Comparison of ENCODE assay signal across 9 mouse cellular contexts in genomic region chr13:23740256-23740840, GRCm38 (mm10). TPM values are rescaled to one million over a fixed set of nuclear protein-coding genes. Genes with fewer than 3 reads are reported as not detected.
DNase-seq lines count a peak whose midpoint lies in the region; ATAC-seq and TF ChIP-seq lines count a peak whose summit lies in the region.
"Had no signal": no experiment of that assay in that cellular context is flagged by ENCODE, and none has a peak within 500 bp of the region (broad histone marks: within the 10 kb centered on the region; RNA-seq: fewer than 3 reads in every experiment).

No protein-coding gene starts in this region.

- peak overlapping the region; percentile 69 for H3K4me3 ChIP-seq in kidney, adult 2 months (ENCODE audit: insufficient read depth, low read depth, low read length)
- peak overlapping the region; percentile 57 for H3K4me3 ChIP-seq in hindbrain, embryonic 11.5 days (ENCODE audit: low read depth, low read length)
- peak overlapping the region; percentile 48 for H3K4me3 ChIP-seq in midbrain, embryonic 14.5 days (replicated peaks; ENCODE audit: low read depth, low read length)

- H3K9me3 ChIP-seq in hindbrain, embryonic 11.5 days (ENCODE audit: control insufficient read depth, low read length) = no peaks in the 10 kb centered on the region
- no peaks in the 10 kb centered on the region for H3K9me3 ChIP-seq in midbrain, embryonic 14.5 days (ENCODE audit: control insufficient read depth, low read length)

- ATAC-seq in hindbrain, embryonic 11.5 days (ENCODE audit: low FRiP score) = no peak
- ATAC-seq in midbrain, embryonic 14.5 days (ENCODE audit: low FRiP score, low TSS enrichment) = no peak
- ATAC-seq in granulocyte monocyte progenitor cell, adult 5-6 weeks (replicated peaks; ENCODE audit: poor library complexity, severe bottlenecking) = no peak
- ATAC-seq in erythroid progenitor cell, adult 5-6 weeks (replicated peaks; ENCODE audit: low FRiP score, poor library complexity, severe bottlenecking) = no peak

- 17% methylated on average over 13 of the region's 13 CpGs for WGBS in kidney, adult 2 months
- 31% methylated on average over 13 of the region's 13 CpGs for WGBS in hindbrain, embryonic 11.5 days
- WGBS in midbrain, embryonic 14.5 days = 34% methylated on average over 13 of the region's 13 CpGs

- no peak for TF ChIP-seq POLR2A in kidney, adult 2 months (IDR thresholded peaks at IDR 0.05; ENCODE audit: low read depth, low read length)

- H3K27ac ChIP-seq in kidney, adult 2 months (ENCODE audit: insufficient read depth, low read depth, low read length) = peak overlapping the region; percentile 97
- peak overlapping the region; percentile 96 for H3K27ac ChIP-seq in hindbrain, embryonic 11.5 days (ENCODE audit: low read depth, low read length)
- no peak overlapping the region for H3K27ac ChIP-seq in midbrain, embryonic 14.5 days (replicated peaks; ENCODE audit: low read depth, low read length)

- peaks cover 3% of the 10 kb centered on the region; the same call in 1 of the 2 replicates for H3K36me3 ChIP-seq in kidney, adult 2 months (ENCODE audit: control insufficient read depth, insufficient read depth, low read length)
- H3K36me3 ChIP-seq in hindbrain, embryonic 11.5 days (ENCODE audit: control insufficient read depth, insufficient read depth, low read length) = no peaks in the 10 kb centered on the region
- no peaks in the 10 kb centered on the region for H3K36me3 ChIP-seq in midbrain, embryonic 14.5 days (ENCODE audit: control insufficient read depth, insufficient read depth, low read length)

- H3K4me1 ChIP-seq in kidney, adult 2 months (ENCODE audit: control insufficient read depth, insufficient read depth, low read length) = peaks cover 4% of the 10 kb centered on the region; the same call in 1 of the 2 replicates
- 0 out of 2 replicates have a peak, but pooled peaks cover 3% of the 10 kb centered on the region for H3K4me1 ChIP-seq in hindbrain, embryonic 11.5 days (replicated peaks; ENCODE audit: control insufficient read depth, insufficient read depth, low read length)
- H3K4me1 ChIP-seq in midbrain, embryonic 14.5 days (ENCODE audit: control insufficient read depth, insufficient read depth, low read length) = peaks cover 19% of the 10 kb centered on the region

- no peaks in the 10 kb centered on the region for H3K27me3 ChIP-seq in kidney, adult 2 months (replicated peaks; ENCODE audit: control insufficient read depth, insufficient read depth, low read length)
- no peaks in the 10 kb centered on the region for H3K27me3 ChIP-seq in hindbrain, embryonic 11.5 days (ENCODE audit: control insufficient read depth, insufficient read depth, low read length)
- no peaks in the 10 kb centered on the region for H3K27me3 ChIP-seq in midbrain, embryonic 14.5 days (ENCODE audit: control insufficient read depth, insufficient read depth, low read length)

- no peak for TF ChIP-seq CTCF in kidney, adult 2 months (conservative IDR thresholded peaks at IDR 0.05; ENCODE audit: insufficient read depth, insufficient read length, low read depth, low read length)

- peak overlapping the region; percentile 75 for H3K9ac ChIP-seq in hindbrain, embryonic 11.5 days (ENCODE audit: low read depth, low read length)
- H3K9ac ChIP-seq in midbrain, embryonic 14.5 days (replicated peaks; ENCODE audit: low read length) = peak overlapping the region; percentile 57; the same call in 1 of the 2 replicates

- peak overlapping the region; percentile 96 for H3K4me2 ChIP-seq in hindbrain, embryonic 11.5 days (replicated peaks; ENCODE audit: low read depth, low read length)
- peak overlapping the region; percentile 98 for H3K4me2 ChIP-seq in midbrain, embryonic 14.5 days (ENCODE audit: low read length)

- no peak for DNase-seq in kidney, adult 2 months
- DNase-seq in kidney, adult 9 months = no peak
- peak; percentile 32 for DNase-seq in ZHBTc4 (ENCODE audit: low read depth, low spot score)
- DNase-seq in hindbrain, embryonic 11.5 days (ENCODE audit: low spot score) = no peak
- DNase-seq in midbrain, embryonic 14.5 days = no peak
- DNase-seq in kidney, adult 8-10 months = no peak

RNA-seq across cellular contexts. Expression of gene Hist1h1c, which starts 1.7 kb away (rescaled TPM):
- polyA plus RNA-seq in kidney, adult 2 months (2012; rRNA removed) = 68.7 and 76.0 TPM in 2 replicates
- polyA plus RNA-seq in hindbrain, embryonic 11.5 days (2014; fragmentation: Nextera tagmentation; extraction: Ambion mirVana) = 14.9 and 16.7 TPM in 2 replicates
- polyA plus RNA-seq in midbrain, embryonic 14.5 days (2014; fragmentation: Nextera tagmentation; extraction: Ambion mirVana) = 5.7 and 9.2 TPM in 2 replicates
- 61.8 and 110 TPM in 2 replicates for total RNA-seq in granulocyte monocyte progenitor cell, adult 5-6 weeks (2014; fragmentation: Nextera tagmentation)
- 737 and 810 TPM in 2 replicates for total RNA-seq in granulocyte monocyte progenitor cell, adult 5-6 weeks (2017)
- total RNA-seq in erythroid progenitor cell, adult 5-6 weeks (2015; ENCODE audit: low replicate concordance) = 527 and 533 TPM in 2 replicates
- 3,859 and 4,708 TPM in 2 replicates for total RNA-seq in erythroid progenitor cell, adult 5-6 weeks (2017; ENCODE audit: low replicate concordance)

RNA-seq across cellular contexts. Expression of gene Hist1h3c, which starts 5.1 kb away (rescaled TPM):
- 0.39 and 1.1 TPM in 2 replicates for polyA plus RNA-seq in kidney, adult 2 months (2012; rRNA removed)
- polyA plus RNA-seq in hindbrain, embryonic 11.5 days (2014; fragmentation: Nextera tagmentation; extraction: Ambion mirVana) = 10.7 and 11.3 TPM in 2 replicates
- polyA plus RNA-seq in midbrain, embryonic 14.5 days (2014; fragmentation: Nextera tagmentation; extraction: Ambion mirVana) = 1.2 TPM in 2 replicates
- 24.5 and 38.0 TPM in 2 replicates for total RNA-seq in granulocyte monocyte progenitor cell, adult 5-6 weeks (2014; fragmentation: Nextera tagmentation)
- 507 and 886 TPM in 2 replicates for total RNA-seq in granulocyte monocyte progenitor cell, adult 5-6 weeks (2017)
- 412 and 474 TPM in 2 replicates for total RNA-seq in erythroid progenitor cell, adult 5-6 weeks (2015; ENCODE audit: low replicate concordance)
- 1,335 and 2,217 TPM in 2 replicates for total RNA-seq in erythroid progenitor cell, adult 5-6 weeks (2017; ENCODE audit: low replicate concordance)

RNA-seq across cellular contexts. Expression of gene Hist1h2bb, which starts 6.2 kb away (rescaled TPM):
- polyA plus RNA-seq in kidney, adult 2 months (2012; rRNA removed) = 2.0 and 2.8 TPM in 2 replicates
- polyA plus RNA-seq in hindbrain, embryonic 11.5 days (2014; fragmentation: Nextera tagmentation; extraction: Ambion mirVana) = 1.4 and 3.0 TPM in 2 replicates
- polyA plus RNA-seq in midbrain, embryonic 14.5 days (2014; fragmentation: Nextera tagmentation; extraction: Ambion mirVana) = 0.51 TPM in 1 of 2 replicates, not detected in the other
- 155 and 176 TPM in 2 replicates for total RNA-seq in granulocyte monocyte progenitor cell, adult 5-6 weeks (2014; fragmentation: Nextera tagmentation)
- 3,446 and 3,529 TPM in 2 replicates for total RNA-seq in granulocyte monocyte progenitor cell, adult 5-6 weeks (2017)
- total RNA-seq in erythroid progenitor cell, adult 5-6 weeks (2015; ENCODE audit: low replicate concordance) = 856 and 1,017 TPM in 2 replicates
- total RNA-seq in erythroid progenitor cell, adult 5-6 weeks (2017; ENCODE audit: low replicate concordance) = 7,682 and 13,399 TPM in 2 replicates

RNA-seq across cellular contexts. Expression of gene Hist1h2ab, which starts 10.6 kb away (rescaled TPM):
- polyA plus RNA-seq in kidney, adult 2 months (2012; rRNA removed) = 1.3 and 1.5 TPM in 2 replicates
- polyA plus RNA-seq in hindbrain, embryonic 11.5 days (2014; fragmentation: Nextera tagmentation; extraction: Ambion mirVana) = 42.5 and 50.0 TPM in 2 replicates
- 11.3 and 13.5 TPM in 2 replicates for polyA plus RNA-seq in midbrain, embryonic 14.5 days (2014; fragmentation: Nextera tagmentation; extraction: Ambion mirVana)
- total RNA-seq in granulocyte monocyte progenitor cell, adult 5-6 weeks (2014; fragmentation: Nextera tagmentation) = 9.2 and 31.4 TPM in 2 replicates
- total RNA-seq in granulocyte monocyte progenitor cell, adult 5-6 weeks (2017) = 1,996 and 2,074 TPM in 2 replicates
- total RNA-seq in erythroid progenitor cell, adult 5-6 weeks (2015; ENCODE audit: low replicate concordance) = 222 and 372 TPM in 2 replicates
- total RNA-seq in erythroid progenitor cell, adult 5-6 weeks (2017; ENCODE audit: low replicate concordance) = 5,516 and 10,292 TPM in 2 replicates

RNA-seq across cellular contexts. Expression of gene Hist1h3b, which starts 11.7 kb away (rescaled TPM):
- 0.88 and 1.4 TPM in 2 replicates for polyA plus RNA-seq in kidney, adult 2 months (2012; rRNA removed)
- polyA plus RNA-seq in hindbrain, embryonic 11.5 days (2014; fragmentation: Nextera tagmentation; extraction: Ambion mirVana) = 6.5 and 10.7 TPM in 2 replicates
- 3.5 and 4.0 TPM in 2 replicates for polyA plus RNA-seq in midbrain, embryonic 14.5 days (2014; fragmentation: Nextera tagmentation; extraction: Ambion mirVana)
- total RNA-seq in granulocyte monocyte progenitor cell, adult 5-6 weeks (2014; fragmentation: Nextera tagmentation) = 92.5 and 158 TPM in 2 replicates
- total RNA-seq in granulocyte monocyte progenitor cell, adult 5-6 weeks (2017) = 628 and 657 TPM in 2 replicates
- 1,233 and 1,450 TPM in 2 replicates for total RNA-seq in erythroid progenitor cell, adult 5-6 weeks (2015; ENCODE audit: low replicate concordance)
- total RNA-seq in erythroid progenitor cell, adult 5-6 weeks (2017; ENCODE audit: low replicate concordance) = 1,686 and 1,833 TPM in 2 replicates
- polyA plus RNA-seq: activated CD4-positive, CD25-positive, alpha-beta regulatory T cell, adult 4 months had no signal
